Mouse (Mus musculus) liver, embryonic 16.5 days (tissue): ENCODE results near the gene Dennd5b. TPM values are rescaled to one million over a fixed set of nuclear protein-coding genes. Genes with fewer than 3 reads are reported as not detected.
"Not testable (repeated sequence)": the region's sequence is repeated elsewhere in the genome, so short reads cannot be mapped to it uniquely, and the experiment has no call there.

ENCODE experiments used
- ATAC-seq: fragments of 200-750 bp; cut with Nextera tagmentation; 2 replicates; pipeline ENCODE4 v1.8.0; 2017; ENCODE audit warnings: low read depth, mild to moderate bottlenecking, moderate number of reproducible peaks, moderate library complexity
- H3K27ac ChIP-seq: fragments of 300-500 bp; sonication (generic); 2 replicates; pipeline ENCODE4 v1.5.1; 2014; ENCODE audit warnings: mild to moderate bottlenecking, low read length
- H3K27me3 ChIP-seq: fragments of 300-500 bp; sonication (generic); 2 replicates; pipeline ENCODE4 v1.6.1; 2014; ENCODE audit warnings: low read depth, low read length, mixed read lengths; ENCODE audit not compliant: control insufficient read depth, insufficient read depth
- H3K36me3 ChIP-seq: fragments of 300-500 bp; sonication (generic); 2 replicates; pipeline ENCODE4 v1.6.1; 2014; ENCODE audit warnings: mild to moderate bottlenecking; ENCODE audit not compliant: control insufficient read depth, insufficient read depth
- H3K4me1 ChIP-seq: fragments of 300-500 bp; sonication (generic); 2 replicates; pipeline ENCODE4 v1.6.1; 2014; ENCODE audit warnings: low read depth, low read length, mixed read lengths; ENCODE audit not compliant: control insufficient read depth
- H3K4me2 ChIP-seq: fragments of 300-500 bp; sonication (generic); 2 replicates; pipeline ENCODE4 v1.6.1; 2014; ENCODE audit warnings: low read depth, low read length, mixed read lengths
- H3K4me3 ChIP-seq: fragments of 300-500 bp; sonication (generic); 2 replicates; pipeline ENCODE4 v1.5.1; 2014; ENCODE audit warnings: low read depth, mild to moderate bottlenecking, low read length
- H3K9ac ChIP-seq: fragments of 300-500 bp; sonication (generic); 2 replicates; pipeline ENCODE4 v1.6.1; 2014; ENCODE audit warnings: low read depth, low read length
- H3K9me3 ChIP-seq: fragments of 300-500 bp; sonication (generic); replicated peaks from 2 replicates; pipeline ENCODE4 v1.6.1; 2016; ENCODE audit warnings: low read length; ENCODE audit not compliant: control insufficient read depth
- WGBS: fragments of 180-500 bp; shearing (Covaris S2); extraction: QIAGEN DNeasy Blood & Tissue Kit; methylation state at CpG from one replicate; pipeline ENCODE4 v1.1.7; 2014; ENCODE audit not compliant: insufficient replicate concordance; 5-methylcytosine and 5-hydroxymethylcytosine counted together
- polyA plus RNA-seq: library from polyadenylated mRNA; unstranded; fragments of >200 nt; fragmentation: Nextera tagmentation; extraction: Ambion mirVana; gene quantifications from 2 replicates; pipeline ENCODE4 v1.2.1, GENCODE M21; 2015

Dennd5b gene
- polyA plus RNA-seq, 1 experiment from 2014 or later: 4.5 TPM

- Histone ChIP-seq H3K27me3 (no peaks in the 10 kb centered on the region), H3K9me3 (no peaks in the 10 kb centered on the region), H3K4me2 (no peak overlapping the region), H3K4me3 (no peak overlapping the region), H3K9ac (no peak overlapping the region), H3K4me1 (no peaks in the 10 kb centered on the region), H3K27ac (no peak overlapping the region), H3K36me3 (no peaks in the 10 kb centered on the region)
- no peak; the same call in 1 of the 2 replicates for ATAC-seq
- 25% methylated on average over 5 of the region's 5 CpGs for WGBS
Observed at GRCm38 (mm10) chr6:148994327-148994999, 107.0 kb downstream of the Dennd5b start.

- H3K4me3 ChIP-seq: no peak overlapping the region
- no peak for ATAC-seq
- no peak overlapping the region for H3K4me2 ChIP-seq
- WGBS: 37% methylated on average over 9 of the region's 9 CpGs
- no peaks in the 10 kb centered on the region for H3K36me3 ChIP-seq
- no peak overlapping the region for H3K9ac ChIP-seq
- H3K27ac ChIP-seq: no peak overlapping the region
- H3K4me1 ChIP-seq: no peaks in the 10 kb centered on the region
- H3K27me3 ChIP-seq: no peaks in the 10 kb centered on the region
- H3K9me3 ChIP-seq: no peaks in the 10 kb centered on the region
Observed at GRCm38 (mm10) chr6:148993117-148994077, 108.1 kb downstream of the Dennd5b start.

- no peak overlapping the region for H3K4me3 ChIP-seq
- 55% methylated on average over 4 of the region's 4 CpGs for whole genome bisulfite sequencing
- no peaks in the 10 kb centered on the region for H3K4me1 ChIP-seq
- no peaks in the 10 kb centered on the region for H3K36me3 ChIP-seq
- no peaks in the 10 kb centered on the region for H3K9me3 ChIP-seq
- H3K9ac ChIP-seq: no peak overlapping the region
- H3K4me2 ChIP-seq: no peak overlapping the region
- ATAC-seq: no peak
- H3K27me3 ChIP-seq: no peaks in the 10 kb centered on the region
- H3K27ac ChIP-seq: no peak overlapping the region
Observed at GRCm38 (mm10) chr6:148992373-148993116, 108.9 kb downstream of the Dennd5b start.

GRCm38 (mm10) chr6:148991660-148992372, 109.7 kb downstream of the Dennd5b start:
- H3K4me1 ChIP-seq: no peaks in the 10 kb centered on the region
- no peaks in the 10 kb centered on the region for H3K36me3 ChIP-seq
- H3K4me2 ChIP-seq: no peak overlapping the region
- ATAC-seq: no peak
- no peak overlapping the region for H3K27ac ChIP-seq
- 56% methylated on average over 6 of the region's 6 CpGs for WGBS
- no peak overlapping the region for H3K4me3 ChIP-seq
- H3K27me3 ChIP-seq: no peaks in the 10 kb centered on the region
- no peak overlapping the region for H3K9ac ChIP-seq
- H3K9me3 ChIP-seq: no peaks in the 10 kb centered on the region

- H3K9ac ChIP-seq, H3K27me3 ChIP-seq, H3K4me2 ChIP-seq, H3K36me3 ChIP-seq, H3K4me1 ChIP-seq, H3K4me3 ChIP-seq, ATAC-seq, H3K9me3 ChIP-seq, H3K27ac ChIP-seq: not testable (repeated sequence)
- WGBS: 50% methylated on average over 1 of the region's 3 CpGs
Observed at GRCm38 (mm10) chr6:148989792-148990491, 111.5 kb downstream of the Dennd5b start.

- H3K4me2 ChIP-seq: no peak overlapping the region
- no peaks in the 10 kb centered on the region for H3K27me3 ChIP-seq
- H3K4me1 ChIP-seq: no peaks in the 10 kb centered on the region
- H3K9me3 ChIP-seq: no peaks in the 10 kb centered on the region
- ATAC-seq: peak; percentile 9; the same call in 1 of the 2 replicates
- no peak overlapping the region for H3K27ac ChIP-seq
- WGBS: 69% methylated on average over 4 of the region's 4 CpGs
- H3K9ac ChIP-seq: no peak overlapping the region
- no peak overlapping the region for H3K4me3 ChIP-seq
- no peaks in the 10 kb centered on the region for H3K36me3 ChIP-seq
Observed at GRCm38 (mm10) chr6:148986003-148986402, 115.5 kb downstream of the Dennd5b start.

- no peak overlapping the region for H3K27ac ChIP-seq
- WGBS: 26% methylated on average over 2 of the region's 3 CpGs
- no peaks in the 10 kb centered on the region for H3K4me1 ChIP-seq
- no peak overlapping the region for H3K9ac ChIP-seq
- H3K4me3 ChIP-seq: no peak overlapping the region
- no peaks in the 10 kb centered on the region for H3K36me3 ChIP-seq
- ATAC-seq: no peak
- no peaks in the 10 kb centered on the region for H3K9me3 ChIP-seq
- no peaks in the 10 kb centered on the region for H3K27me3 ChIP-seq
- H3K4me2 ChIP-seq: no peak overlapping the region
Observed at GRCm38 (mm10) chr6:148980495-148980894, 121.0 kb downstream of the Dennd5b start.

GRCm38 (mm10) chr6:148975096-148975495, 126.4 kb downstream of the Dennd5b start:
- no peaks in the 10 kb centered on the region; the same call in none of the 2 replicates for H3K4me1 ChIP-seq
- no peaks in the 10 kb centered on the region for H3K9me3 ChIP-seq
- no peak overlapping the region for H3K4me2 ChIP-seq
- no peak overlapping the region for H3K27ac ChIP-seq
- no peaks in the 10 kb centered on the region for H3K27me3 ChIP-seq
- no peak overlapping the region for H3K9ac ChIP-seq
- 71% methylated on average over 3 of the region's 3 CpGs for WGBS
- peak; percentile 35; the same call in 1 of the 2 replicates for ATAC-seq
- H3K36me3 ChIP-seq: no peaks in the 10 kb centered on the region
- no peak overlapping the region for H3K4me3 ChIP-seq
